Comparison of ENCODE assay signal across 9 mouse cellular contexts in the genomic region with DNA sequence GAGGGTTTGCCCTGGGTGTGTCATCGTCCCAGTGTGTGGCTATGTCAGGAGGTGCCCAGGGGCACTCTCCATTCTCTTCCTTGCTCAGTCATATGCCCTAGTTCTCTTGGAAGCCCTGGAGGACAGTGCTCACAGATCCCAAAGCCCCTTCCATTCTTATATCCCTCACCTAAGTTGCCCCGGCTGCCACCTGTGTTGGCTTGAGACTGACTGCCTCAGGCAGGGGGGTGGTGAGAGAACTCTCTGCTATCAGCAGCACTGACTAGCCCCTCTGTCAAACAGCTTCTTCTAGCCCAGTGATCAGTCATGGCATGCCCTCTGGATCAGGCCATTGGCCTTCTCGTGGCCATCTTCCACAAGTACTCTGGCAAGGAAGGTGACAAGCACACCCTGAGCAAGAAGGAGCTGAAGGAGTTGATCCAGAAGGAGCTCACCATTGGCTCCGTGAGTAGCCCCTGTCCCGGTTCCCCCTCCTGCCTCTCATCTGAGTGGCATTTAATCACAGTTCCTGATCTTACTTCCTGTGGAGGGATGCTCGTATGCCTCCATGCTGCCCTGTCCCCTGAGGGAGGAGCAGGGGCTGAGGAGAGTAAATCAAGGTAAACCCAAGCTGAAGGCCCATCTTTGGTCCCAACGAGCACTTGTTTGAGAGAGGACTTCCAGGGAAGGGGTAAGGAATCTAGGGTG. TPM values are rescaled to one million over a fixed set of nuclear protein-coding genes. Genes with fewer than 3 reads are reported as not detected.
A peak's percentile ranks its signal among the peaks of the same experiment; 100 is the strongest.
DNase-seq lines count a peak whose midpoint lies in the region; ATAC-seq and TF ChIP-seq lines count a peak whose summit lies in the region.
"Had no signal": no experiment of that assay in that cellular context is flagged by ENCODE, and none has a peak within 500 bp of the region (broad histone marks: within the 10 kb centered on the region; RNA-seq: fewer than 3 reads in every experiment).

No protein-coding gene starts in this region.

- peak overlapping the region; percentile 76 for H3K27ac ChIP-seq in lung, postnatal 0 days (ENCODE audit: low read length)
- H3K27ac ChIP-seq in embryonic fibroblast, embryonic 13.5 days (ENCODE audit: insufficient read depth, low read length), result peak overlapping the region; percentile 82
- no peak overlapping the region for H3K27ac ChIP-seq in limb, embryonic 11.5 days (replicated peaks; ENCODE audit: low read depth, low read length)
- 0 out of 2 replicates have a peak overlapping the region, but pooled peaks have one; percentile 80 for H3K27ac ChIP-seq in stomach, embryonic 14.5 days (ENCODE audit: low read length)

- peak overlapping the region; percentile 54; the same call in 1 of the 2 replicates for H3K9ac ChIP-seq in lung, postnatal 0 days (replicated peaks; ENCODE audit: low read depth)
- no peak overlapping the region for H3K9ac ChIP-seq in limb, embryonic 11.5 days (ENCODE audit: low read length)
- 0 out of 2 replicates have a peak overlapping the region, but pooled peaks have one; percentile 25 for H3K9ac ChIP-seq in stomach, embryonic 14.5 days (replicated peaks; ENCODE audit: low read depth, low read length)

- peaks cover 17% of the 10 kb centered on the region for H3K4me1 ChIP-seq in lung, postnatal 0 days (ENCODE audit: insufficient read depth, low read depth, low read length)
- 0 out of 2 replicates have a peak, but pooled peaks cover 9% of the 10 kb centered on the region for H3K4me1 ChIP-seq in embryonic fibroblast, embryonic 13.5 days (ENCODE audit: control insufficient read depth, insufficient read depth, low read length)
- H3K4me1 ChIP-seq in limb, embryonic 11.5 days (ENCODE audit: control insufficient read depth, insufficient read depth, low read length), result no peaks in the 10 kb centered on the region
- peaks cover 16% of the 10 kb centered on the region; the same call in 1 of the 2 replicates for H3K4me1 ChIP-seq in stomach, embryonic 14.5 days (ENCODE audit: control insufficient read depth, insufficient read depth, low read length)

- TF ChIP-seq CTCF in lung, postnatal 0 days (IDR thresholded peaks at IDR 0.05), result no peak
- TF ChIP-seq CTCF in embryonic fibroblast, embryonic 13.5 days (IDR thresholded peaks at IDR 0.05; ENCODE audit: borderline replicate concordance, insufficient read depth, low read length), result no peak

- H3K27me3 ChIP-seq in lung, postnatal 0 days (replicated peaks; ENCODE audit: insufficient read depth, low read length), result no peaks in the 10 kb centered on the region
- no peaks in the 10 kb centered on the region; the same call in 1 of the 2 replicates for H3K27me3 ChIP-seq in limb, embryonic 11.5 days (ENCODE audit: control insufficient read depth, insufficient read depth, low read length)
- no peaks in the 10 kb centered on the region for H3K27me3 ChIP-seq in stomach, embryonic 14.5 days (ENCODE audit: control insufficient read depth, insufficient read depth, low read length)

- no peaks in the 10 kb centered on the region for H3K36me3 ChIP-seq in lung, postnatal 0 days (ENCODE audit: insufficient read depth, low read length)
- H3K36me3 ChIP-seq in limb, embryonic 11.5 days (ENCODE audit: control insufficient read depth, insufficient read depth, low read length), result no peaks in the 10 kb centered on the region
- H3K36me3 ChIP-seq in stomach, embryonic 14.5 days (ENCODE audit: control insufficient read depth, insufficient read depth, low read length), result no peaks in the 10 kb centered on the region

- peak overlapping the region; percentile 39 for H3K4me3 ChIP-seq in lung, postnatal 0 days (ENCODE audit: low read depth, low read length)
- H3K4me3 ChIP-seq in embryonic fibroblast, embryonic 13.5 days (ENCODE audit: insufficient read depth, low read length), result peak overlapping the region; percentile 92
- H3K4me3 ChIP-seq in limb, embryonic 11.5 days (ENCODE audit: low read depth, low read length), result peak overlapping the region; percentile 32; the same call in 1 of the 2 replicates
- peak overlapping the region; percentile 35 for H3K4me3 ChIP-seq in stomach, embryonic 14.5 days (ENCODE audit: low read depth, low read length)

- WGBS in lung, postnatal 0 days, result 46% methylated on average over 7 of the region's 7 CpGs
- 57% methylated on average over 7 of the region's 7 CpGs for WGBS in limb, embryonic 11.5 days
- 64% methylated on average over 7 of the region's 7 CpGs for WGBS in stomach, embryonic 14.5 days

- H3K4me2 ChIP-seq in lung, postnatal 0 days (replicated peaks; ENCODE audit: low read depth, low read length), result peak overlapping the region; percentile 65
- peak overlapping the region; percentile 74 for H3K4me2 ChIP-seq in limb, embryonic 11.5 days (ENCODE audit: low read depth, severe bottlenecking)
- H3K4me2 ChIP-seq in stomach, embryonic 14.5 days (replicated peaks; ENCODE audit: low read depth, low read length), result peak overlapping the region; percentile 69

- no peaks in the 10 kb centered on the region for H3K9me3 ChIP-seq in lung, postnatal 0 days (ENCODE audit: low read length)
- no peaks in the 10 kb centered on the region for H3K9me3 ChIP-seq in limb, embryonic 11.5 days (ENCODE audit: control insufficient read depth, low read length)
- no peaks in the 10 kb centered on the region; the same call in 1 of the 2 replicates for H3K9me3 ChIP-seq in stomach, embryonic 14.5 days (ENCODE audit: control insufficient read depth, low read depth, low read length)

- TF ChIP-seq EP300 in lung, postnatal 0 days (IDR thresholded peaks at IDR 0.05), result no peak

- no peak for DNase-seq in lung, postnatal 0 days (ENCODE audit: low spot score)
- DNase-seq in lung, postnatal 4 days, result no peak
- no peak for DNase-seq in limb, embryonic 11.5 days (ENCODE audit: low spot score)
- no peak for DNase-seq in ovary, postnatal 14 days (ENCODE audit: low spot score)
- no peak for DNase-seq in cerebellum, adult 11-12 months
- DNase-seq in adrenal gland, adult 8-10 months, result no peak

- TF ChIP-seq POLR2A in embryonic fibroblast, embryonic 13.5 days (IDR thresholded peaks at IDR 0.05; ENCODE audit: low read depth, low read length), result peak; percentile 50

- ATAC-seq in lung, postnatal 0 days, result no peak
- ATAC-seq in limb, embryonic 11.5 days (ENCODE audit: insufficient number of reproducible peaks, low FRiP score, low TSS enrichment, low read depth), result no peak
- no peak for ATAC-seq in stomach, embryonic 14.5 days (ENCODE audit: insufficient number of reproducible peaks, insufficient read depth, low FRiP score, low read depth)

RNA-seq across cellular contexts. Expression of a gene that starts 0.9 kb away (rescaled TPM):
- 1,618 and 1,721 TPM in 2 replicates for polyA plus RNA-seq in lung, postnatal 0 days (2015; fragmentation: Nextera tagmentation; extraction: Ambion mirVana)
- 3,458 and 7,173 TPM in 2 replicates for polyA plus RNA-seq in embryonic fibroblast, embryonic 13.5 days (2011; ENCODE audit: insufficient read length, low read depth, missing spikeins)
- 14.5 and 17.5 TPM in 2 replicates for polyA plus RNA-seq in limb, embryonic 11.5 days (2014; fragmentation: Nextera tagmentation; extraction: Ambion mirVana)
- 418 and 466 TPM in 2 replicates for polyA plus RNA-seq in stomach, embryonic 14.5 days (2014; fragmentation: Nextera tagmentation; extraction: Ambion mirVana)
- 10 to 100 TPM; 57.0 to 92.3 (median 67.2) TPM for total RNA-seq in adrenal gland, adult 8-10 months (2022)

RNA-seq across cellular contexts. Expression of a gene that starts 5.3 kb away (rescaled TPM):
- polyA plus RNA-seq in lung, postnatal 0 days (2015; fragmentation: Nextera tagmentation; extraction: Ambion mirVana), result not detected in 2 replicates
- polyA plus RNA-seq in embryonic fibroblast, embryonic 13.5 days (2011; ENCODE audit: insufficient read length, low read depth, missing spikeins), result not detected in 2 replicates
- not detected in 2 replicates for polyA plus RNA-seq in limb, embryonic 11.5 days (2014; fragmentation: Nextera tagmentation; extraction: Ambion mirVana)
- polyA plus RNA-seq in stomach, embryonic 14.5 days (2014; fragmentation: Nextera tagmentation; extraction: Ambion mirVana), result 0.71 TPM in 1 of 2 replicates, not detected in the other
- not detected for total RNA-seq in adrenal gland, adult 8-10 months (2022)
- total RNA-seq: adrenal gland, postnatal 10 days had no signal

RNA-seq across cellular contexts. Expression of a gene that starts 10.0 kb away (rescaled TPM):
- polyA plus RNA-seq in lung, postnatal 0 days (2015; fragmentation: Nextera tagmentation; extraction: Ambion mirVana), result 18.4 and 24.3 TPM in 2 replicates
- 454 and 1,115 TPM in 2 replicates for polyA plus RNA-seq in embryonic fibroblast, embryonic 13.5 days (2011; ENCODE audit: insufficient read length, low read depth, missing spikeins)
- 0.72 and 1.0 TPM in 2 replicates for polyA plus RNA-seq in limb, embryonic 11.5 days (2014; fragmentation: Nextera tagmentation; extraction: Ambion mirVana)
- 5.5 and 7.4 TPM in 2 replicates for polyA plus RNA-seq in stomach, embryonic 14.5 days (2014; fragmentation: Nextera tagmentation; extraction: Ambion mirVana)
- 10 to 100 TPM in 2 of 4 experiments, 1 to 10 TPM in 2; 7.5 to 22.9 (median 12.5) TPM for total RNA-seq in adrenal gland, adult 8-10 months (2022)

RNA-seq across cellular contexts. Expression of a gene that starts 11.9 kb away (rescaled TPM):
- not detected in 2 replicates for polyA plus RNA-seq in lung, postnatal 0 days (2015; fragmentation: Nextera tagmentation; extraction: Ambion mirVana)
- 3.5 TPM in 1 of 2 replicates, not detected in the other for polyA plus RNA-seq in embryonic fibroblast, embryonic 13.5 days (2011; ENCODE audit: insufficient read length, low read depth, missing spikeins)
- polyA plus RNA-seq in limb, embryonic 11.5 days (2014; fragmentation: Nextera tagmentation; extraction: Ambion mirVana), result not detected in 2 replicates
- polyA plus RNA-seq in stomach, embryonic 14.5 days (2014; fragmentation: Nextera tagmentation; extraction: Ambion mirVana), result not detected in 2 replicates
- not detected for total RNA-seq in adrenal gland, adult 8-10 months (2022)
- total RNA-seq: adrenal gland, postnatal 10 days had no signal

RNA-seq across cellular contexts. Expression of a gene that starts 23.6 kb away (rescaled TPM):
- polyA plus RNA-seq in lung, postnatal 0 days (2015; fragmentation: Nextera tagmentation; extraction: Ambion mirVana), result 0.66 TPM in 1 of 2 replicates, not detected in the other
- not detected in 2 replicates for polyA plus RNA-seq in embryonic fibroblast, embryonic 13.5 days (2011; ENCODE audit: insufficient read length, low read depth, missing spikeins)
- polyA plus RNA-seq in limb, embryonic 11.5 days (2014; fragmentation: Nextera tagmentation; extraction: Ambion mirVana), result not detected in 2 replicates
- polyA plus RNA-seq in stomach, embryonic 14.5 days (2014; fragmentation: Nextera tagmentation; extraction: Ambion mirVana), result not detected in 2 replicates
- total RNA-seq in adrenal gland, adult 8-10 months (2022), result not detected
- total RNA-seq: adrenal gland, postnatal 10 days had no signal

Comparison
In these comparisons a context has a peak if more than half of its experiments do, and no peak if none do; other contexts are left out.
1. H3K4me3 ChIP-seq: peak in every context shown above with its lines; median percentile 92 in embryonic fibroblast, embryonic 13.5 days; 39 in lung, postnatal 0 days; 35 in stomach, embryonic 14.5 days; 32 in limb, embryonic 11.5 days.
2. RNA of a gene that starts 0.9 kb away (polyA plus RNA-seq): 3,458 to 7,173 TPM in embryonic fibroblast, embryonic 13.5 days, 1,618 to 1,721 TPM in lung, postnatal 0 days and 418 to 466 TPM in stomach, embryonic 14.5 days; 14.5 to 17.5 TPM in limb, embryonic 11.5 days; every median in the first group is over 10 times any median in the second.
3. RNA of a gene that starts 10.0 kb away (polyA plus RNA-seq): 454 to 1,115 TPM in embryonic fibroblast, embryonic 13.5 days; 18.4 to 24.3 TPM in lung, postnatal 0 days, 5.5 to 7.4 TPM in stomach, embryonic 14.5 days and 0.72 to 1.0 TPM in limb, embryonic 11.5 days; every median in the first group is over 10 times any median in the second.
4. Peak in every context shown above with its lines, with median percentiles within 50 percentile points of each other: H3K4me2 ChIP-seq.